Mouse (Mus musculus) heart, postnatal 4 days (tissue): Measurements from ENCODE around the gene Nova2. TPM values are rescaled to one million over a fixed set of nuclear protein-coding genes. Genes with fewer than 3 reads are reported as not detected.

Source experiments
- DNase-seq: peaks from one replicate; pipeline ENCODE4 v3.0.0; 2021
- total RNA-seq, 2 experiments: library from RNA; stranded (reverse); gene quantifications; 2 replicates each; pipeline ENCODE4 v1.2.3; 2021

Gene Nova2
- total RNA-seq, 2 experiments from 2014 or later, result 8.6 to 9.1 TPM

DNA sequence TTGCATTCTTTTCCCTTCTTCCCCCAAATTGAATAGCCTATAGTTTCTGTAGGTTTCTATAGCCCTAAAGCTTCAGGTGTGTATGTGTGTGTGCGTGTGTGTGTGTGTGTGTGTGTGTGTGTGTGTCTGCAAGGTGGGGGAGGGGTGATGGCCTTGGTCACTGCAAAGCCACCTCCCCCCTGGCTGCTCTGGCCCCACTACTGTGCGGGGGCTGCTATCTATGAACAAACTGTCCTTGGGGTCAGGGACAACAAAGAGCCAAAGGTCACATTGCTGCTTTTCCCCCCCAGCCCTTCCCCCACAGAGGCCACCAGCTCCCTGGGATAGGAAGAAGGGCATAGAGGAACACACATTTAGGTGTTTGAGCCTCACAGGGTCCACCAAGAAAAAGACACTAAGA, 87.2 kb downstream of the Nova2 start:
- DNase-seq, result no peak

DNA sequence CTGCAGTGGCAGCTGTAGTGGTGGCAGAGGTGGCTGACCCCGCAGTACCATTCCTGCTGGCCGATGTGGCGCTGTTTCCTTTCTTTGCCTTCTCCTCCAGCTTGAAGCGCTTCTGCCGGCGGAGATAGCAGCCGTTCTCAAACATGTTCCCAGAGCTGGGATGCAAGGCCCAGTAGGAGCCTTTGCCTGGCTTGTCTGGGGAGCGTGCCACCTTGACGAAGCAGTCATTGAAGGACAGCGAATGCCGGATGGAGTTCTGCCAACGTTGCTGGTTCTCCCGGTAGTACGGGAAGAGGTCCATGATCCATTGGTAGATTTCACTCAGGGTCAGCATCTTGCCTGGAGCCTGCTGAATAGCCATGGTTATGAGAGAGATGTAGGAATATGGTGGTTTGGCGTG, 88.8 kb downstream of the Nova2 start:
- peak; percentile 11 for DNase-seq

Other genes starting within 250 kb of the Nova2 start
- not detected for gene Psg20, start 239.7 kb upstream of the Nova2 start, total RNA-seq
- not detected for gene Psg22, start 207.8 kb upstream of the Nova2 start, total RNA-seq
- gene Psg19, start 127.4 kb upstream of the Nova2 start, total RNA-seq, result not detected
- not detected for gene Psg17, start 104.3 kb upstream of the Nova2 start, total RNA-seq
- gene Mill2, start 85.9 kb upstream of the Nova2 start, total RNA-seq, result 1 to 10 TPM; 2.8 to 3.5 TPM
- gene Pglyrp1, start 54.6 kb upstream of the Nova2 start, total RNA-seq, result 1 to 10 TPM; 1.1 to 2.0 TPM
- 10 to 100 TPM; 11.9 to 14.9 TPM for gene Ccdc61, start 15.5 kb upstream of the Nova2 start, total RNA-seq
- gene Nanos2, start 61.5 kb downstream of the Nova2 start, total RNA-seq, result under 1 TPM in 1 of 2 experiments, not detected in 1; 0.23 TPM
- gene Mypop, start 65.4 kb downstream of the Nova2 start, total RNA-seq, result 1 to 10 TPM; 1.4 to 1.5 TPM
- gene Irf2bp1, start 78.2 kb downstream of the Nova2 start, total RNA-seq, result 10 to 100 TPM; 27.3 to 32.3 TPM
- not detected for gene Foxa3, start 97.7 kb downstream of the Nova2 start, total RNA-seq
- 10 to 100 TPM; 57.3 to 62.5 TPM for gene Sympk, start 98.5 kb downstream of the Nova2 start, total RNA-seq
- not detected for gene Rsph6a, start 128.8 kb downstream of the Nova2 start, total RNA-seq
- gene Dmwd, start 150.3 kb downstream of the Nova2 start, total RNA-seq, result 10 to 100 TPM; 60.3 to 62.9 TPM
- gene Dmpk, start 158.0 kb downstream of the Nova2 start, total RNA-seq, result 100 to 1,000 TPM; 188 to 201 TPM
- gene Six5, start 168.7 kb downstream of the Nova2 start, total RNA-seq, result 10 to 100 TPM; 10.3 to 10.4 TPM
- under 1 TPM; 0.33 to 0.56 TPM for gene Gm4969, start 192.5 kb downstream of the Nova2 start, total RNA-seq
- 1 to 10 TPM; 5.5 to 7.2 TPM for gene Fbxo46, start 194.0 kb downstream of the Nova2 start, total RNA-seq
- gene Qpctl, start 223.4 kb downstream of the Nova2 start, total RNA-seq, result 1 to 10 TPM; 6.9 to 7.7 TPM
- gene Snrpd2, start 223.8 kb downstream of the Nova2 start, total RNA-seq, result 10 to 100 TPM; 95.2 to 99.9 TPM
- 1 to 10 TPM; 1.3 TPM for gene Gipr, start 240.2 kb downstream of the Nova2 start, total RNA-seq